Mouse (Mus musculus) heart, postnatal 0 days (tissue): ENCODE results near the gene Tln2.

Experiments
- CTCF ChIP-seq: IDR thresholded peaks from 2 replicates; pipeline ENCODE4 v1.5.1; 2016; ENCODE audit warnings: antibody characterized with exemption, control low read depth, low read depth
- EP300 ChIP-seq: IDR thresholded peaks from 2 replicates; pipeline ENCODE4 v1.6.1; 2016; ENCODE audit warnings: antibody characterized with exemption, low read depth

- TF ChIP-seq EP300 = no peak
- no peak for TF ChIP-seq CTCF
These were observed 131.0 kb downstream of the Tln2 start for GRCm38 (mm10) chr9:67428306-67429047.
